Mouse (Mus musculus): ENCODE data around the gene Igsf21. TPM values are rescaled to one million over a fixed set of nuclear protein-coding genes. Genes with fewer than 3 reads are reported as not detected.

Gene Igsf21
- polyA plus RNA-seq, 1 experiment, result 36.1 TPM

- TF ChIP-seq CTCF (IDR thresholded peaks at IDR 0.05; ENCODE audit: borderline replicate concordance, extremely low read depth, insufficient read depth, insufficient read length) (no peak), POLR2A (IDR thresholded peaks at IDR 0.05; ENCODE audit: borderline replicate concordance, extremely low read depth, insufficient read depth, insufficient read length, poor library complexity, severe bottlenecking) (no peak)
- no peak for DNase-seq (ENCODE audit: low read depth)
Observed at GRCm38 (mm10) chr4:140235361-140236153, 11.0 kb downstream of the Igsf21 start.

DNA sequence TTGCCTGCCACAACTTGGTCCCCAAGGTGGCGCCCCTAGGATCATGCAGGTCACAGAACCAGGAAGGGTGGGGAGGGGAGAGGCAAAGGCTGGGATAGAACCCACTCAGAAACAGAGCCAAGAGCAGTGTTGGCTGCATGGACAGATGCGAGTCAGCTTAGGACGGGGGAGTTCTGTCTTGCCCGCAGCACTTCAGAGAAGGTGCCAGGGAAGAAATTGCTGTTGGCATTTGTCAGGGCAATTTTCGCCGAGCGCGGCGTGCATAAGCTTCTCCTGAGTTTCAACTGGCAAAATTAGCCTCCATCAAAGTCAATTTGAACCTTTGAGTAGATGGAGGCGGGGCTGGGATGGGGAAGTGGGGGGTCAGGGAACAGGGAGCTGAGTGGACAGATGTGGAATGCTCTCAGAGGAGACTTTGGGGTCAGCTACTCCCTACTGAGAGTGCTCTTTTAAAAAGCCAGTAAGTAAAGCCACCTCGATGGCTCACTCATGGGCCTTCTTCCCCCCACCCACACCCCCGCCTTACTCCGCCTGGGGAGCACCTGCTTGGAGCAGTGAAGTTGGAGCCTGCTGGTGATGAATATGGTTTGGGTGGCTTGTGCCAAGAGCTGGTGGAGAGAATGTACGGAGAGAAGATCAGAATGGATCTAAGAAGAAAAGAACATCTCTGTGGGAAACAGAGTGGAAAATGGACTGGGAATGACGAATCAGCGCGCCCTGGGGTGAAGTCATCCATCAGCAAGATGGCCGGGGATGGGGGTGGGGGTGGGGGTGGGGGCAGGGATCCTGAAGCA is 12.0 kb downstream of the Igsf21 start:
- no peak for DNase-seq (ENCODE audit: low read depth)
- no peak for TF ChIP-seq POLR2A (IDR thresholded peaks at IDR 0.05; ENCODE audit: borderline replicate concordance, extremely low read depth, insufficient read depth, insufficient read length, poor library complexity, severe bottlenecking)
- TF ChIP-seq CTCF (IDR thresholded peaks at IDR 0.05; ENCODE audit: borderline replicate concordance, extremely low read depth, insufficient read depth, insufficient read length), result no peak

GRCm38 (mm10) chr4:140227837-140228236 is 18.7 kb downstream of the Igsf21 start:
- DNase-seq (ENCODE audit: low read depth), result no peak
- TF ChIP-seq POLR2A (IDR thresholded peaks at IDR 0.05; ENCODE audit: borderline replicate concordance, extremely low read depth, insufficient read depth, insufficient read length, poor library complexity, severe bottlenecking) (no peak), CTCF (IDR thresholded peaks at IDR 0.05; ENCODE audit: borderline replicate concordance, extremely low read depth, insufficient read depth, insufficient read length) (no peak)

DNA sequence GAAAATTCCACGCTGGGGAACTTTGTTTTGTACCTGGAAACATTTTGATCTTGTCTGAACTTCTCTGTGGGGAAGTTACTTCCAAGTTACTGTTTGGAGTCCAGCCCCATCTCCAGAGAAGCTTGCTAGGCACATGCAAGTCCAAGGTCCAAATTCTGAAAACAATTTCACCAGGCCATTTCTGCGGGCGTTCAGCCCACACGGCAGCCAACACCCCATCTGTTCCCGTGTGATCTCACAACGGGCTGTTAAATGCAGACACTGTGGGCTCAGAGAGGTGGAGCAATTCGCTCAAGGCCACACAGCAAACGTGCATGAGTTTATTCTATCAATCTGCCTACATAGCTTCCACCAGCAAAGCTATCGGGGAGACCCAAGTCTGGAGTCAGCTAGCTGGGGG is 21.4 kb downstream of the Igsf21 start:
- no peak for TF ChIP-seq POLR2A (IDR thresholded peaks at IDR 0.05; ENCODE audit: borderline replicate concordance, extremely low read depth, insufficient read depth, insufficient read length, poor library complexity, severe bottlenecking)
- no peak for DNase-seq (ENCODE audit: low read depth)

DNA sequence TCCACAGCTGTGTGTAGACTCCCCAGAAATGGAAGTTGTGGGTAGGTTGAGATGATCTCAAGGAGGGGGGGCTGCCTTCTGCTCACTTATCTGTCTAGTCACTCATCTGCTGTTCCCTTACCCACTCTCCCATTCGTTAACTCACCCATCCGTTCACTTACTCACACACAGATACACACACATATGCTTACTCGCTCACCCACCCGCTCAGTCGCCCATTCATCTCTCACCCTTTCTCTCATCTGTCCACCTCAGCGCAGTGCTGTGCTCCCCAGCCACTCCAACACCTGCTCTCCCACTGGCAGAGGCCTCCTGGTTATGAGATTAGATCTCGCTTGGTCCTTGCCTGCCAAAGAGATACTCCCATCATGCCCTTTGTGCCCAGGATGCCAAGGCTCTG is 22.1 kb downstream of the Igsf21 start:
- DNase-seq (ENCODE audit: low read depth), result no peak

DNA sequence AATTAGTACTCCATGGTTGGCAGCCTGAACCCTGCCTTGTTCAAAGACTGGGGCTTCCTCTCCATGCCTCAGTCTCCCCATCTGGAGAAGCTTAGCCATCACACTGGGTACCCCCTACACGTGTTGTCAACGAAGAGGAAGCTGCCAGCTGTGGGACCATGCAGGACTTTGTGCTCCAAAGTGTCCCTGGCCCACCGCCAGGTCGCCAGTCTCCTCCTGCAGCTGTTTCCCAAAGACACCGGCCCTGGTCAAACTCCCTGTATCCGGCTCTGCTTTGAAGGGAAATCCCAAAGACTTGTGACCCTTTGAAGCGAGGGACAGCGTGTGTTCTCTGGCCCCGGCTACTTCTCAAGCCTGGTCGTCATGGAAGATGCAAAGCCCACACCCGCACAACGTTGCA is 23.5 kb downstream of the Igsf21 start:
- no peak for DNase-seq (ENCODE audit: low read depth)
- TF ChIP-seq POLR2A (IDR thresholded peaks at IDR 0.05; ENCODE audit: borderline replicate concordance, extremely low read depth, insufficient read depth, insufficient read length, poor library complexity, severe bottlenecking) (no peak), CTCF (IDR thresholded peaks at IDR 0.05; ENCODE audit: borderline replicate concordance, extremely low read depth, insufficient read depth, insufficient read length) (no peak)

More for the DNA sequence above, 22.1 kb downstream of the Igsf21 start:
- TF ChIP-seq CTCF (IDR thresholded peaks at IDR 0.05; ENCODE audit: borderline replicate concordance, extremely low read depth, insufficient read depth, insufficient read length), result no peak
- no peak for TF ChIP-seq POLR2A (IDR thresholded peaks at IDR 0.05; ENCODE audit: borderline replicate concordance, extremely low read depth, insufficient read depth, insufficient read length, poor library complexity, severe bottlenecking)

GRCm38 (mm10) chr4:140220326-140221093 is 26.1 kb downstream of the Igsf21 start:
- no peak for TF ChIP-seq CTCF (IDR thresholded peaks at IDR 0.05; ENCODE audit: borderline replicate concordance, extremely low read depth, insufficient read depth, insufficient read length)
- DNase-seq (ENCODE audit: low read depth), result peak; percentile 75

DNA sequence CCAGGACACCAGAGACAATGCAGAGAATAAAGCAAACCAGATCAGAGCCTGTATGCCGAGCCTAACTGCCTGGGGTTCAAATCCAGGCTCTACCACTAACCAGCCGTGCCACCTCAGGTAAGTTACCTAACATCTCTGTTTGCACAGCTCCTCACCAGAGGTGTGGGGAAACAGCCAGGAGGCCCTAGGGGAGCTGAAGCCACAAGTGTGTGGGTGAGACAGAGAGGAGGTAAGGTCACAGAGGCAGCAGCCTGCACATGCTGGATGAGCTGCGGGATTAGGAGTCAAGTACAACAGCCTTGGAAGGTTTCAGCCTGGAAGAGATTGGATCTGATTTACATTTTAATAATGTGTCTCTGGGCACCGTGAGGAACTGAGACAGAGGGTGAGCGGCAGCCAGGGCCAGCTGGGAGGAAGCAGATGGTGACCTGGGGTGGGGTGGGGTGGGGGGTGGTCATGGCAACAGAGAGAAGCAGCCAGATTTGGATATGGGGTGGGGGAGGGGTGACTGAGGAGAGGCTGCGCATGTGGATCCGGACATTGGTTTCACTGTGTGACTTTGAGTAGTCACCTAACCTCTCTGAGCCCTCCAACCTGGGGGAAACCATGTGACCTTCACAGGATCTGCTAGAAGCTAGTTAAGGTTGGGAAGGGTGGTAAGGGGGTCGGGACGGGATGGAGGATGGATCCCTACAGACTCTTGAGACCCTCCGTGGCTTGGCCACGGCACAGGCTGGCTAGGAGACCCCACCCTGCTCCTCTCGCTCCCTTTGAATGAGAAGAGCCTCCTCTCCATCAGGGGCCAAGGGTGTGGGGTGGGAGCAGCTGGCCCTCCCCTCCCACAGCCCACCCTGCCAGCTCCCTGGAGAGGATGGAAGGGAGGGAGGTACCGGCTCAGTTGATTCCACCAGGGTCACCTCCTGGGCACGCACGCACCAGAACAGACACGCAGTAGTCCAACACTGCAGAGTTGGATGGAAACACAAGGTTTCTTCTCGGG is 27.4 kb downstream of the Igsf21 start:
- peak; percentile 92 for DNase-seq (ENCODE audit: low read depth)
- no peak for TF ChIP-seq POLR2A (IDR thresholded peaks at IDR 0.05; ENCODE audit: borderline replicate concordance, extremely low read depth, insufficient read depth, insufficient read length, poor library complexity, severe bottlenecking)
- TF ChIP-seq CTCF (IDR thresholded peaks at IDR 0.05; ENCODE audit: borderline replicate concordance, extremely low read depth, insufficient read depth, insufficient read length), result no peak

DNA sequence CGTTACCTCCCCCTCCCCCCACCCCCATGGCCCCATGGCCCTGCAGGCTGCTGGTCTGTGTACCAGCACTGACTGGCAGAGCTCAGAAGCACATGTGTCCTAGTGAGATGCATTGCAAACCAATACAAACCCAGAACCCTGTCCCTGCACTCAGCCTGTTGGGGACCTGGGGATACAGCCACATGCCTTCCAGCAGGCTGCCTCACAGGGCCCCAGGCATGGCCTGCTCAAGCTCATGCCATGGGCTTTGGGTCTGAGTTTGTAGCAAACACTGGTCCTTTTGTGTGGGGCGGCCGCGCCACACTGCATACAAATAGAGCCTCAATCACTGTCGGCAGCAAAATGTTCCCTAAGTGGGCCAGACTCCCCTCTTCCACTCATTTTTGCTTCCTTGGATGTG is 28.2 kb downstream of the Igsf21 start:
- TF ChIP-seq CTCF (IDR thresholded peaks at IDR 0.05; ENCODE audit: borderline replicate concordance, extremely low read depth, insufficient read depth, insufficient read length) (no peak), POLR2A (IDR thresholded peaks at IDR 0.05; ENCODE audit: borderline replicate concordance, extremely low read depth, insufficient read depth, insufficient read length, poor library complexity, severe bottlenecking) (no peak)
- peak; percentile 89 for DNase-seq (ENCODE audit: low read depth)

DNA sequence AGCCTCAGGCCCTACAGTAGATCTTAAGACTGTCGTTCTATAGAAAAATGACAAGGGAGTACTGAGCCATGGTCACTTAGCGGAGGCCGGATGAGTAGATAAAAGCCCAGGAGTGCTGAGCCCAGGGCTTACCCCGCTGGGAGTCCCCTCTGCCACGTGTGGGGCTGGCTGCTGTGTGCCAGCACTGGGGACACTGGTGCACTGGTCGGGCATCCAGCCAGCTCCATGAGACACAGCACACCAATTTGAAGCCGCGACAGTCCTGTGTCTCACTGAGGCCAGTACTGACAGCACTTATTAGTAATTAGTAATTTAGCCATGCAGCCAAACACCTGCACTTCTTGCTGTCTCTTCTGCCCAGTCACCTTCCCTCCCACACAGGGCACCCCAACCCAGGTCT is 28.6 kb downstream of the Igsf21 start:
- peak; percentile 87 for DNase-seq (ENCODE audit: low read depth)
- TF ChIP-seq CTCF (IDR thresholded peaks at IDR 0.05; ENCODE audit: borderline replicate concordance, extremely low read depth, insufficient read depth, insufficient read length) (no peak), POLR2A (IDR thresholded peaks at IDR 0.05; ENCODE audit: borderline replicate concordance, extremely low read depth, insufficient read depth, insufficient read length, poor library complexity, severe bottlenecking) (no peak)
